Mouse (Mus musculus): Measurements from ENCODE around the gene Klrb1a. TPM values are rescaled to one million over a fixed set of nuclear protein-coding genes. Genes with fewer than 3 reads are reported as not detected.

Klrb1a gene
- polyA plus RNA-seq (2012; rRNA removed; ENCODE audit: low replicate concordance), result 0.23 TPM in 1 of 2 replicates, not detected in the other

GRCm38 (mm10) chr6:128623433-128623832, at the start of gene Klrb1a:
Klrb1a (minus strand) TSS chr6:128623533.

GRCm38 (mm10) chr6:128662206-128662605, 38.9 kb upstream of the Klrb1a start, which contains the start of gene Clec2h:
Clec2h (plus strand) TSS chr6:128662385.

GRCm38 (mm10) chr6:128581508-128581907, 41.8 kb downstream of the Klrb1a start, which contains the start of gene A2ml1:
A2ml1 (minus strand) TSS chr6:128581608.

Other genes with a start within 250 kb of the Klrb1a start
- 0.13 TPM in 1 of 2 replicates, not detected in the other for gene Tex52, start 248.1 kb downstream of the Klrb1a start, polyA plus RNA-seq (2012; rRNA removed; ENCODE audit: low replicate concordance)
- not detected in 2 replicates for gene Gm44596, start 248.0 kb downstream of the Klrb1a start, polyA plus RNA-seq (2012; rRNA removed; ENCODE audit: low replicate concordance)
- gene Nrip2, start 224.2 kb downstream of the Klrb1a start, polyA plus RNA-seq (2012; rRNA removed; ENCODE audit: low replicate concordance), result 0.78 and 1.3 TPM in 2 replicates
- 16.3 and 28.8 TPM in 2 replicates for gene Itfg2, start 198.6 kb downstream of the Klrb1a start, polyA plus RNA-seq (2012; rRNA removed; ENCODE audit: low replicate concordance)
- 130 and 203 TPM in 2 replicates for gene Fkbp4, start 184.9 kb downstream of the Klrb1a start, polyA plus RNA-seq (2012; rRNA removed; ENCODE audit: low replicate concordance)
- gene Pzp, start 96.8 kb downstream of the Klrb1a start, polyA plus RNA-seq (2012; rRNA removed; ENCODE audit: low replicate concordance), result 0.02 and 0.20 TPM in 2 replicates
- gene A2ml1, start 41.9 kb downstream of the Klrb1a start, polyA plus RNA-seq (2012; rRNA removed; ENCODE audit: low replicate concordance), result 6.1 TPM in 1 of 2 replicates, not detected in the other
- gene Clec2h, start 38.9 kb upstream of the Klrb1a start, polyA plus RNA-seq (2012; rRNA removed; ENCODE audit: low replicate concordance), result 25.2 and 114 TPM in 2 replicates
- gene Klrb1, start 99.5 kb upstream of the Klrb1a start, polyA plus RNA-seq (2012; rRNA removed; ENCODE audit: low replicate concordance), result not detected in 2 replicates
- 0.35 TPM in 1 of 2 replicates, not detected in the other for gene Klrb1c, start 165.7 kb upstream of the Klrb1a start, polyA plus RNA-seq (2012; rRNA removed; ENCODE audit: low replicate concordance)
- gene Gm44511, start 202.8 kb upstream of the Klrb1a start, polyA plus RNA-seq (2012; rRNA removed; ENCODE audit: low replicate concordance), result not detected in 2 replicates
- gene Klrb1b, start 202.8 kb upstream of the Klrb1a start, polyA plus RNA-seq (2012; rRNA removed; ENCODE audit: low replicate concordance), result 0.13 and 0.15 TPM in 2 replicates

All from duodenum, adult 2 months (tissue).